Mouse (Mus musculus): ENCODE data around the gene Med16. TPM values are rescaled to one million over a fixed set of nuclear protein-coding genes. Genes with fewer than 3 reads are reported as not detected.

Gene Med16
- 147 and 148 TPM in 2 replicates for polyA plus RNA-seq (2012; rRNA removed)

DNA sequence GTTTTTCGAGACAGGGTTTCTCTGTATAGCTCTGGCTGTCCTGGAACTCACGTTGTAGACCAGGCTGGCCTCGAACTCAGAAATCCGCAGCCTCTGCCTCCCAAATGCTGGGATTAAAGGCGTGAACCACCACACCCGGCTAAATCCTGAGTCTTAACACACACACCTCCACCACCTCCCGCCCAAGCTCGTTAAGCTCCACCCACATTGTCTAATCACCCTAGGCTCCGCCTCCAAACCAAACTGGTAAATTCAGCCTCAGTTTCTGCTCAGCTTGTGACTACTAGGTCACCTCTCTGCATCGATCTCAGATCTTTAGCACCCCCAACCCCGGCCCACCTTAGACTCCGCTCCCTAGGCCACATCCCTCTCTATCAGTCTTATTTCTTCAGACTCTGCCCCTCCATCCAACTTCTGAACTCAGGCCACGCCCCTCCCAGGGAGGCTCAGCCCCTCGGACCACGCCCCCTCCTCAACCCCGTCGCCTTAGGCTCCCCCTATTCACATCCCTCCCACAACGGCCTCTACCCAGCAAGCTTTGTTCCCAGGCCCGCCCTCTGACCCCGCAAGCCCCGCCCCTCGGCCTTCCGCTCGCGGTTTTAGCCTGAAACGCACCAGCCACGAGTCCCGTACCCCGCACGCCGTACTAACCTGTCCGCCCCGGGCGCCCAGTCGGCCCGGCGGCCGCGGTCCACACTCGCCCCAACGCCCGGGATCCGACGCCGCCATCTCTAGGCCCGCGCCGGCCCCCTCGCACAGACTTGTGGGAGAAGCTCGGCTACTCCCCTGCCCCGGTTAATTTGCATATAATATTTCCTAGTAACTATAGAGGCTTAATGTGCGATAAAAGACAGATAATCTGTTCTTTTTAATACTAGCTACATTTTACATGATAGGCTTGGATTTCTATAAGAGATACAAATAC is at the start of gene Med16:
Gene Med16 (minus strand): TSS at position 757 of the 925 bp plus-strand sequence.

DNA sequence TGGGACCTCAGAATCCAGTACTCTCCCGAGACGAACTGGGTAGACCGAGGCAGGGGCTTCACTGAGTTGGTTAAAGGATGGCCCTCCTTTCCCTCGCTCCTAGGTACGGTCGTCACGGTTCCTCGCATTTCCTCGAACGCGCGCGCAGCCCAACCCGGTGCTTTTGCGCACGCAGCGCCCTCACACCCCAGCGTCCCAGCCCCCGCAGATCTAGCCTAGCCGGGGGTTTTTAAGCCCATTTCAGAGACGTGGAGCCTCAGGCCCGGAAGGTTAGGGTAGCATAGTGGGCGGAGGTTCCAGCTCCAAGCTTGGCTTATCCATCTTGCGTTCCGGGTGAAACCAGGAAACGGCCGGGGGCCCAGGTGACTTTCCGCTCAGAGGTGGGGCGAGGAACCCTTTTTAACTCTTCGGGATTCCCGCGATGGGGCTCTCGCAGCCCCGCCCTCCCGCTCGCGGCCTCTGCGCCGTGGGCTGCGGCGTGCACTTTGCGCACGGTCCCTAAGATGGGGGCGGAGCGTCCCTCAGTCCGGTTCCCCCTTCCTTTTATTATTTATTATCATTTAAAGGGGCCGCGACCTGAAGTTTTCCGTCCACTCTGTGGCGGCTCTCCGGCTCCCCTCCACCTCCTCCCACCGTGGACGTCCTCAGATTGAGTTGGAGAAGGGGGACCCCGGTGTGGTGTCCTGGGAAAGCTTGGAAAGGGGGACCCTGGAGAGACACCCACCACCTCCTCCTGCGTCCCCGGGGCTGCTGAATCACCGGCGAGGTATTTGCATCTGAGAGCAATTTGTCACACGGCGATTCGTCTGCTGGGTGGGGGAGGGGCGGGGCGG is 18.0 kb upstream of the Med16 start, which contains the start of gene Arid3a:
Gene Arid3a (plus strand): TSS at position 553 of the 833 bp plus-strand sequence.

DNA sequence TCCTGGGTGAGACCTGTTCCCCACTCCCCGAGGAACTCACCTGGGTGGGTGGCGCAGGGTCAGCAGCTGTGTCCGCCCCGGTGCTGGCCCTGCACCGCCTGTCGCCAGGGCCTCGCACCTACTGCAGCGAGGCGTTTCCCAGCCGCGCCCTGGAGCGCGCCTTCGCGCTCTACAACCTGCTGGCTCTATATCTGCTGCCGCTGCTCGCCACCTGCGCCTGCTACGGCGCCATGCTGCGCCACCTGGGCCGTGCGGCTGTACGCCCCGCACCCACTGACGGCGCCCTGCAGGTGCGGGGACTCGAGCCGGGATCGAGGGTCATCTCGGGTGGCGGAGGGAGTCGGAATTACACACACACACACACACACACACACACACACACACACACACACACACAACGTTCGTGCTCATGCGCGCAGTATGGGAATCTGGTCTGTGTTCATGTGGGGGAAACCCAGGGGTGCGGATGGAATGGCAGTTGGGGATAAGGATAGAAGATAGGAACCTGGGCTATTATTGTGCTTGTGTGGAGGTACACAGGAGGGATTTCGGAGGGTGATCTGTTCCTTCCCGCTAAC is 12.3 kb upstream of the Med16 start, which contains the start of gene R3hdm4:
Gene R3hdm4 (minus strand): TSS at position 251 of the 578 bp plus-strand sequence.

DNA sequence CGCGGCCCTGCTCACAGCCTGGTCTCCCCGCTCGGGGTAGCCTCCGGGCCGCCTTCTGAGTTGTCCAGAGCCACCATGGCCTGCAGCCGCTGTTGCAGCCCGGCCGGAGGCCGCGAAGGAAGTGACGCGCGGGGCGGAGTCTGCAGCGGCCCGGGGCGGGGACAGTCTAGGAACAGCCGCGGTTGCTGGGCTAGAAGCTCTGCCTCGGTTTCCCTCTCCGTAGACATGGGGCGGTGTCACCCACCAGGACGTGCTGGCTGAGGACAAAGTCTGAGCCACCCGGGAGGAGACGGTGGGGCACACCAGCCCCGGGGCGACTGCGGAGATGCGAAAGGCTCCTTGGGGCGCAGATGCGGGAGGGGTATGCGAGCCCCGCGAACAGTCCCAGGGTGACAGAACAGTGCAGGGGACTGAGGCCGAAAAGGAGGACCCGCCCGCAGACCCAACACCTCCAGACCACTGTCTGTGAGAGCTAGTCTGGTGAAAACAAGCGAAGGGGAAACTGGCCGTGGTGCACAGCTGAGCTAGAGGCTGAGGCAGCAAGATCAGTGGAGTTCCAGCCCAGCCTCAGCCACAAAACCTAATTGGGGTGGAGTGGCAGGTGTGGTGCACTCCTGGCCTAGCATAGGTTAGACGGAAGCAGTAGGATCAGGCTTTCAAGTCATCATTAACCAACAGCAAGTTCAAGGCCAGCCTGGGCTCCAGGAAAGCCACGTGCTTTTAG is 8.2 kb upstream of the Med16 start, which contains the start of gene Kiss1r:
Gene Kiss1r (plus strand): TSS at position 164 of the 724 bp plus-strand sequence.

DNA sequence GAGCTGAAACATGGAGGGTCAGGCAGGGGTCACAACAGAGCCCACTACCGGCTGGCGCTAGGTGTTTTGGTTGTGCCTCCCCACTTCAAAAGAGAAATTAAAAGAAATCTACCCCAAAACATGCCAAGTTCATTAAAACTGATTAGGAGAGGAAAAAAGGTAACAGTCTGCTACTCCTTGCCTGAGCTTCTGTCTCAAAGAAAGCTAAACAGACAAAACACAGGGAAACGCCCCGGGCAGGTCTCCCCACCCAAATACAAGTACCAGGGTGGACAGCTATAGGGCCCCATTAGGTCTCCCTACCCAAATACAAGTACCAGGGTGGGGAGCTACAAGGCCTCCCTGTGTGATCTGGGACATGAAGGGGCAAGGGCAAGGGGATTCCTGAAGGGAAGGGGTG is 1.8 kb upstream of the Med16 start, which contains the start of gene Gm26602:
Gene Gm26602 (plus strand): TSS at position 301 of the 400 bp plus-strand sequence.

DNA sequence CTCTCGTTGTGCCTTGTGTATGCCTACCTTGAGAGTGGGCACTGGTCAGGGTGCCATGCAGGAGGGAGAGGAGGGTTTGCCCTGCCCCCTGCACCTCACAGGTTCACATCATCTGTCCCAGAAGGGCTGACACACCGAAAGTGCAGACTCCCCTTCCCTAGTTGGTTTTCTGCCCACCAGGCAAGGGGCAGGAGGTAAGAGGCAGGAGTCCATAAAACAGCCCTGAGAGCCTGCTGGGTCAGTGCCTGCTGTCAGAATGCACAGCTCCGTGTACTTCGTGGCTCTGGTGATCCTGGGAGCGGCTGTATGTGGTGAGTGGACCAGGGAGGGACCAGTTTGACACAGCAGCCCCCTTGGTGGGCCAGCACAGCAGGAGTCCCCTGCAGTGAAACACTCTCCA is 18.1 kb downstream of the Med16 start, which contains the start of gene Cfd:
Gene Cfd (plus strand): TSS at position 184 of the 400 bp plus-strand sequence.

DNA sequence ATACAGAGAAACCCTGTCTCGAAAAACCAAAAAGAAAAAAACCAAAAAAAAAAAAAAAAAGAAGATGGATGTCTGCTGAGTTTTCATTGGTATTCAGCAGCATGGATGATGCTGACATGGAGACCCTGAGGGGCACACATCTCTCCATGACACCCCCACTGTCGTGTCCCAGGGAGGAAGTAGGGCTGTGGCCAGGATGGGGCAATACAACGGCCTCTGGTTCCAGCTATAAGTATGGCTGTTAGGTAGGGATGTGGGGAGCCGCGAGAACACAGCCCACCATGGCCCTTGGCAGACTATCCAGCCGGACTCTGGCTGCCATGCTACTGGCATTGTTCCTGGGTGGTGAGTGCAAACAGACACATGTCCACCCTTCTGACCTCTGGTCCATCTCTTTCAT is 22.7 kb downstream of the Med16 start, which contains the start of gene Elane:
Gene Elane (plus strand): TSS at position 194 of the 400 bp plus-strand sequence.

DNA sequence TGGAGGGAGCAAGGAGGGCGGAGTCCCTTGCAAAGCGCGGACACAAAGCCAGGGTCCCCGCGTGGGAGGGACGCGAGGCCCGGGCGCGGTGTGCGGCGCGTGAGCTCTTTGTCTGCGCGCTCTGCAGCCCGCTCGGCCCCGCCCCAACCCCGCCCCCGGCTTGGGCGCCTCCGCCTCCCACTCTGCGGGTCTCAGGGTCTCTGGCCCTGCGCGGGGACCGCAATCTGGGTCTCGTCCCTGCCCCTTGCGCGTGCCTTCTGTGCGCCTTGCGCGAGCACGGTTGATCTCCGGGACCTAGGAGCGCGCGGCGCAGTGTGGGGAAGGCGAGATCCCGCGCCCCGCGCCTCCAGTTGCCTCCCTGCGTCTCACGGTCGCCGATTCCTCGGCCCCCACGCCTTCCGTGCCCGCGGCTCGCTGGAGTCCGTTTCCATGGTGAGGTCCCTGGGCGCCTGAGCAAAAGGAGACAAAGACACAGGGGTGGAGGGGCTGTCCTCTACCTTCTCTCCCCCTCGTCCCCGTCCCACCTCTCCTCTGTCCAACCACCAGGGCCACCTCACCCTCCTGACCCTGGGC is 34.3 kb downstream of the Med16 start, which contains the start of the genes Prtn3 and Plppr3:
Gene Prtn3 (plus strand): TSS at position 187 of the 573 bp plus-strand sequence.
Gene Plppr3 (minus strand): TSS at position 345 of the 573 bp plus-strand sequence.

DNA sequence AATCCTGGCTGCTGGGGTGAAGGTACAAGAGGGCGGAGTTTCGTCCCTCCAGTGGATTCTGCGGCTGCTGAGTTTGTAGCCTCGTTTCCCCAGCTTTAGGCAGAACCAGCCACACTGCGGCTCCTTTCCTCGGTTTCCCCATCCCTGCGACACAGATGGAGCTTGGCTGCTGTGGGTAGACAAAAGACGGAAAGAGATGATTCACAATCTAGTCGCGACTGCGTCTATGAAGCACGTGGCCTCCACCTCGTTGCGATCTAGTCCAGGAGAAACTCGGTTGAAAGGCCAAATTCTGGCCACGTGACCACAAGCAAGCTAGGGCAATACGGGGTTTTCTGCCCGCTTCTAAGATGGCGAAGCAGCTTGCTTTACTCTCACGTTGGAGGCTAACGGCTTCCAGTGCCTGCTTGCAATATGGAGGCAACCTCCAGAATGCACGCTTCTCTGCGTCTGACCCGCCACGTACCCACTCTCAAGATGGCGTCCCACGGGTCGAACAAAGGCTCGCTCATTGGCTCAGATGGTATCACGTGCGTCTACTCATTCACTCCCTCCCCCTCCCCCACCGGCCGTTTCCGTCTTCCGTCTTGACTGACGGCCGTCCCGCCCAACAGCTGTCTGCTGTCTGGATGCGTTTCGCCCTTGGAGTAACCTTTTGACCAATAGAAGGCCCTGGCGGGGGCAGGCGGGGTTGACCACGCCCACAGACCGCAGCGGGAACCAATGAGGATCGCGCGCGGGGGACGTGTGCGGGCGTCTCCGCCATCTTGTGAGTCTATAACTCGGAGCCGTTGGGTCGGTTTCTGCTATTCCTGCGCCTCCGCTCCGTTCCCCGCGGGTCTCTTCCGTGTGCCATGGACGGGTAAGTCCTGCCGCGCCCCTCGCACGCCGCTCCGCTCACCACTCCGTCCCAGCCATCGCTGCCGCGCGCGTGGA is 54.6 kb downstream of the Med16 start, which contains the start of gene Ptbp1:
Gene Ptbp1 (plus strand): TSS at position 568 of the 936 bp plus-strand sequence.

Other genes starting within 250 kb of the Med16 start
- gene Madcam1, start 244.4 kb downstream of the Med16 start, polyA plus RNA-seq (2012; rRNA removed): 0.37 and 0.41 TPM in 2 replicates
- gene Tpgs1, start 239.6 kb downstream of the Med16 start, polyA plus RNA-seq (2012; rRNA removed): 157 and 195 TPM in 2 replicates
- gene Cdc34, start 226.7 kb downstream of the Med16 start, polyA plus RNA-seq (2012; rRNA removed): 105 and 140 TPM in 2 replicates
- gene Gzmm, start 219.9 kb downstream of the Med16 start, polyA plus RNA-seq (2012; rRNA removed): 0.38 and 0.59 TPM in 2 replicates
- gene Bsg, start 204.4 kb downstream of the Med16 start, polyA plus RNA-seq (2012; rRNA removed): 812 and 1,288 TPM in 2 replicates
- 15.6 and 16.5 TPM in 2 replicates for gene Hcn2, start 192.3 kb downstream of the Med16 start, polyA plus RNA-seq (2012; rRNA removed)
- 87.5 and 91.0 TPM in 2 replicates for gene Polrmt, start 162.3 kb downstream of the Med16 start, polyA plus RNA-seq (2012; rRNA removed)
- 0.14 TPM in 1 of 2 replicates, not detected in the other for gene Fgf22, start 153.8 kb downstream of the Med16 start, polyA plus RNA-seq (2012; rRNA removed)
- 308 and 375 TPM in 2 replicates for gene Rnf126, start 142.0 kb downstream of the Med16 start, polyA plus RNA-seq (2012; rRNA removed)
- gene Fstl3, start 131.7 kb downstream of the Med16 start, polyA plus RNA-seq (2012; rRNA removed): 44.1 and 45.1 TPM in 2 replicates
- 0.20 and 0.37 TPM in 2 replicates for gene Prss57, start 118.0 kb downstream of the Med16 start, polyA plus RNA-seq (2012; rRNA removed)
- gene Palm, start 115.4 kb downstream of the Med16 start, polyA plus RNA-seq (2012; rRNA removed): 90.7 and 101 TPM in 2 replicates
- 5.1 and 6.2 TPM in 2 replicates for gene Misp, start 87.9 kb downstream of the Med16 start, polyA plus RNA-seq (2012; rRNA removed)
- gene Ptbp1, start 54.5 kb downstream of the Med16 start, polyA plus RNA-seq (2012; rRNA removed): 420 and 461 TPM in 2 replicates
- 9.7 and 11.8 TPM in 2 replicates for gene Prtn3, start 34.4 kb downstream of the Med16 start, polyA plus RNA-seq (2012; rRNA removed)
- gene Plppr3, start 34.3 kb downstream of the Med16 start, polyA plus RNA-seq (2012; rRNA removed): 55.3 and 72.1 TPM in 2 replicates
- 0.20 and 1.7 TPM in 2 replicates for gene Elane, start 22.7 kb downstream of the Med16 start, polyA plus RNA-seq (2012; rRNA removed)
- gene Cfd, start 18.1 kb downstream of the Med16 start, polyA plus RNA-seq (2012; rRNA removed): 3,404 and 4,096 TPM in 2 replicates
- not detected in 2 replicates for gene Gm26602, start 1.9 kb upstream of the Med16 start, polyA plus RNA-seq (2012; rRNA removed)
- gene Kiss1r, start 8.0 kb upstream of the Med16 start, polyA plus RNA-seq (2012; rRNA removed): 11.7 and 14.4 TPM in 2 replicates
- 253 and 262 TPM in 2 replicates for gene R3hdm4, start 12.3 kb upstream of the Med16 start, polyA plus RNA-seq (2012; rRNA removed)
- 12.3 and 12.7 TPM in 2 replicates for gene Arid3a, start 18.1 kb upstream of the Med16 start, polyA plus RNA-seq (2012; rRNA removed)
- gene Wdr18, start 51.2 kb upstream of the Med16 start, polyA plus RNA-seq (2012; rRNA removed): 93.7 and 94.3 TPM in 2 replicates
- 0.26 and 0.77 TPM in 2 replicates for gene Grin3b, start 61.8 kb upstream of the Med16 start, polyA plus RNA-seq (2012; rRNA removed)
- 471 and 485 TPM in 2 replicates for gene Tmem259, start 75.4 kb upstream of the Med16 start, polyA plus RNA-seq (2012; rRNA removed)
- gene Cnn2, start 79.7 kb upstream of the Med16 start, polyA plus RNA-seq (2012; rRNA removed): 287 and 331 TPM in 2 replicates
- gene Abca7, start 87.6 kb upstream of the Med16 start, polyA plus RNA-seq (2012; rRNA removed): 20.1 and 25.5 TPM in 2 replicates
- 23.1 and 27.9 TPM in 2 replicates for gene Arhgap45, start 107.7 kb upstream of the Med16 start, polyA plus RNA-seq (2012; rRNA removed)
- gene Polr2e, start 130.9 kb upstream of the Med16 start, polyA plus RNA-seq (2012; rRNA removed): 406 and 421 TPM in 2 replicates
- 613 and 620 TPM in 2 replicates for gene Gpx4, start 138.2 kb upstream of the Med16 start, polyA plus RNA-seq (2012; rRNA removed)
- gene Sbno2, start 196.6 kb upstream of the Med16 start, polyA plus RNA-seq (2012; rRNA removed): 85.9 and 89.3 TPM in 2 replicates
- 186 and 203 TPM in 2 replicates for gene Stk11, start 206.9 kb upstream of the Med16 start, polyA plus RNA-seq (2012; rRNA removed)
- gene Atp5d, start 229.7 kb upstream of the Med16 start, polyA plus RNA-seq (2012; rRNA removed): 1,675 and 3,137 TPM in 2 replicates
- gene Cbarp, start 231.9 kb upstream of the Med16 start, polyA plus RNA-seq (2012; rRNA removed): 58.9 and 61.5 TPM in 2 replicates
- gene Midn, start 239.3 kb upstream of the Med16 start, polyA plus RNA-seq (2012; rRNA removed): 221 and 248 TPM in 2 replicates

Measured in ovary, adult 2 months (tissue).